Mouse (Mus musculus) adrenal gland, adult 18-20 months (tissue): ENCODE results near the gene Pcyt2. TPM values are rescaled to one million over a fixed set of nuclear protein-coding genes. Genes with fewer than 3 reads are reported as not detected.
"Not testable (repeated sequence)": the region's sequence is repeated elsewhere in the genome, so short reads cannot be mapped to it uniquely, and the experiment has no call there.

Source experiments
- DNase-seq, 2 experiments: peaks; one replicate each; pipeline ENCODE4 v3.0.0; 2021 to 2022; ENCODE audit warnings: low spot score in 2 of 2
- total RNA-seq, 2 experiments: library from RNA; stranded (reverse); gene quantifications; 1 replicate in 1 of 2; 2 replicates in 1 of 2; pipeline ENCODE4 v1.2.3; 2021

Gene Pcyt2
- total RNA-seq, 2 experiments from 2014 or later, result 300 to 301 TPM

- DNase-seq, result no peak
These were observed 33.8 kb downstream of the Pcyt2 start for GRCm38 (mm10) chr11:120583937-120584336.

GRCm38 (mm10) chr11:120582982-120583293 lies 34.8 kb downstream of the Pcyt2 start:
- not testable (repeated sequence) for DNase-seq

GRCm38 (mm10) chr11:120582268-120582981 lies 35.3 kb downstream of the Pcyt2 start:
- no peak for DNase-seq

GRCm38 (mm10) chr11:120581490-120582267 lies 36.1 kb downstream of the Pcyt2 start, which contains the start of gene Arhgdia:
Gene Arhgdia, minus strand, starts transcription at chr11:120581624.
- DNase-seq, result peak; percentile 90 to 93

GRCm38 (mm10) chr11:120580871-120581331 lies 36.8 kb downstream of the Pcyt2 start:
- DNase-seq, result peak; percentile 43 to 53

GRCm38 (mm10) chr11:120580190-120580589 lies 37.5 kb downstream of the Pcyt2 start:
- no peak for DNase-seq

- peak; percentile 74 to 76 for DNase-seq
These were observed 38.2 kb downstream of the Pcyt2 start for GRCm38 (mm10) chr11:120579316-120580107.

- no peak for DNase-seq
These were observed 39.0 kb downstream of the Pcyt2 start for GRCm38 (mm10) chr11:120578694-120579243.

- no peak for DNase-seq
These were observed 39.6 kb downstream of the Pcyt2 start for GRCm38 (mm10) chr11:120578024-120578693.

- DNase-seq, result no peak
These were observed 40.3 kb downstream of the Pcyt2 start for GRCm38 (mm10) chr11:120577211-120578023.

- no peak for DNase-seq
These were observed 41.3 kb downstream of the Pcyt2 start for GRCm38 (mm10) chr11:120576365-120576981.

- DNase-seq, result no peak
These were observed 41.8 kb downstream of the Pcyt2 start for GRCm38 (mm10) chr11:120575940-120576339.

GRCm38 (mm10) chr11:120575046-120575445 lies 42.7 kb downstream of the Pcyt2 start:
- DNase-seq, result no peak

GRCm38 (mm10) chr11:120574278-120574600 lies 43.5 kb downstream of the Pcyt2 start:
- DNase-seq, result no peak

GRCm38 (mm10) chr11:120573585-120574277 lies 44.0 kb downstream of the Pcyt2 start:
- no peak for DNase-seq

- DNase-seq, result peak; percentile 99
These were observed 44.8 kb downstream of the Pcyt2 start, which contains the start of gene P4hb for GRCm38 (mm10) chr11:120572752-120573584. Gene P4hb, minus strand, starts transcription at chr11:120573253.

GRCm38 (mm10) chr11:120572417-120572751 lies 45.4 kb downstream of the Pcyt2 start:
- no peak for DNase-seq
